Mouse (Mus musculus): ENCODE measurements around the gene Ebf1. TPM values are rescaled to one million over a fixed set of nuclear protein-coding genes. Genes with fewer than 3 reads are reported as not detected.

Ebf1 gene
- total RNA-seq, 2 experiments from 2014 or later: 2.4 to 5.1 TPM

GRCm38 (mm10) chr11:44690265-44690572 is 73.1 kb downstream of the Ebf1 start:
- intact Hi-C loops (cut with DNase I): no loop called here
- DNase-seq (ENCODE audit: low spot score in 2 of 2): no peak

- intact Hi-C loops (cut with DNase I): no loop called here
- no peak for DNase-seq (ENCODE audit: low spot score in 2 of 2)
Observed at GRCm38 (mm10) chr11:44695416-44695815, 78.3 kb downstream of the Ebf1 start.

DNA sequence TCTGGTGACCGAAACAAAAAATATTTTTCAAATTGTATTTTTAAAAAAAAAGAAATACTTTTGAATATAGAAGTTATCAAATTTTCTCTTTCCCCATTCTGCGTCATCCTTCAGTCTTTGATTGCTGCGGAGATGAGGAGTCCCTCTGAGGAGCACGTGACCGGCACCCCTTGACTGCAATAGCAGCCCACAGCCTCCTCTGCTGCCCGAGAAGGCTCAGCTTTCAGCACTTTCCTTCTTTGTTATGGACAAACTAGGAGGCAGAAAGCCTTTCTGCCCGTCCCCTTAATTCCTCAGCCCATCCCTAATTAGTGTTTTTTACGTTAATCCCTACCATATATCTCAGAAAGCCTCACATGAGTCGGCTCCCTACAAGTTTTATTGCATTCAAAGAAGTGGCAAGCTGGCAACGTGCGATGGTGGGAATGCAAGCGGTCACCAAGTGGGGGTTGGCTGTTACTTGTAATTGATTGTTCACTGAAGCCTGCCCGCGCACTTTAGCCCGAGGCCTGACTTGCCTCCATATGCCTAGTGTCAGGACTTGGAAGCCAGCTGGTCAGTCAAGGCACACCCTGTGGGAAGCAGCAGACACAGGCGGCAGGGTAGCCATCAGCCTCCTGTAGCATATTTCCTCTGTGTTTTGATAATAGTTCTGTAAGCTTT is 79.6 kb downstream of the Ebf1 start:
- intact Hi-C loops (cut with DNase I): no loop called here
- no peak for DNase-seq (ENCODE audit: low spot score in 2 of 2)

- intact Hi-C loops (cut with DNase I): no loop called here
Observed at GRCm38 (mm10) chr11:44700181-44700580, 83.1 kb downstream of the Ebf1 start.

GRCm38 (mm10) chr11:44701221-44701810 is 84.2 kb downstream of the Ebf1 start:
- DNase-seq (ENCODE audit: low spot score in 2 of 2): no peak
- intact Hi-C loops (cut with DNase I): no loop called here

More at GRCm38 (mm10) chr11:44700181-44700580, 83.1 kb downstream of the Ebf1 start:
- DNase-seq (ENCODE audit: low spot score in 2 of 2): no peak

- DNase-seq (ENCODE audit: low spot score in 2 of 2): no peak
- intact Hi-C loops (cut with DNase I): no loop called here
Observed at GRCm38 (mm10) chr11:44701864-44702263, 84.7 kb downstream of the Ebf1 start.

DNA sequence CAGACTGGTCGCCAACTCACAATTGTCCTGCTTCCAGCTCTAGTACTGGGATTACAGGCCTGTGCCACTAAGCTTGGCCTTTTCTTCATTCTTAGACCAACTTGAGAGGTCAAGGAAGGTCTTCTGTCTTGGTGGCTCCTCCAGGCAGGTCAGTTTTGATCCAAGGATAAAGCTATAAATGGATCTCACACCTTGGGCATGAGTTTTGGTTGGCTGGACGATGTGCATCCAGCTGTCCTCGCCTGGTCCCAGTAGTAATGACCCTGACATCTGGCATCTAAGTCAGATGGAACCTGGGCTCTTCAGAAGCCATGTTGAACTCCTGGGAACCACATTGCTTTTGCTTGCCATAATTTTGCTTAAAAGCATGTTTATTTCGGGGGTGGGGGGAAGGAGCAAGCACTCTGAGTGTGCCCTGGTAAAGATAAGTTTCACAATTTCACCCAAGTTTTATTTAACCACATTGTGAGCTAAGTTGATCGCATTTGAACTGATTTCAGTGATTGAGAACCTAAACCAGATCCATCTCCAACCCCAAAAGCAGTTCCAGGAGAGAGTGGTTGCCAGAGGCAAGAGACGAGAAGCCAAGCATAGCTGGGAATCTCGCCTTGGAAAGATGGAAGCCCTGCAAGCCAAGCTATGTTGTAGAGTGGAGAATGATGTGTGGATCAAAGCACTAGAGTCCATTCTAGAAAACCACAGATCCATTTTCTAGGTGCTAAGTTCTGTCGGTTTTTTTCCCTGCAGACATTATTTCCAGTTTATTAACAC is 85.8 kb downstream of the Ebf1 start:
- no peak for DNase-seq (ENCODE audit: low spot score in 2 of 2)
- intact Hi-C loops (cut with DNase I): no loop called here

GRCm38 (mm10) chr11:44703951-44704350 is 86.8 kb downstream of the Ebf1 start:
- intact Hi-C loops (cut with DNase I): no loop called here
- DNase-seq (ENCODE audit: low spot score in 2 of 2): no peak

DNA sequence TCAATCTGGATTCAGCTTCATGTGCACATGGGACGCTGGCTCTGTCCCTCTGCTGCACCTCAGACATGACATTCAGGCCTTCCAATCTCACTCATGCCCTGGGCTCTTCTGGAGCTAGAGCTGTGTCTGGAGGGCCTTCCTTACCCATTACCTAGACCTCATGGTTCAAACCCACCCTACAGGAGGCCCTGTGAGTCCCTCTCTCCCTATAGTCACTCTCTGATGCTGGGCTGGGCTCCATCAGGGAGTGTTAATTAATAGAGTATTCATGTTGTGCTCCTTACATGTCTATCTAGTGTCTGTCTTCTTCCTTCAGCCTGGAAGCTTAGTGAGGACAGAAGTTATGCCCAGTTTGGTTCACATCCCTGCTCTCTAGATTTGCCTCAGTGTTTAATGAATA is 88.7 kb downstream of the Ebf1 start:
- intact Hi-C loops (cut with DNase I): no loop called here

DNA sequence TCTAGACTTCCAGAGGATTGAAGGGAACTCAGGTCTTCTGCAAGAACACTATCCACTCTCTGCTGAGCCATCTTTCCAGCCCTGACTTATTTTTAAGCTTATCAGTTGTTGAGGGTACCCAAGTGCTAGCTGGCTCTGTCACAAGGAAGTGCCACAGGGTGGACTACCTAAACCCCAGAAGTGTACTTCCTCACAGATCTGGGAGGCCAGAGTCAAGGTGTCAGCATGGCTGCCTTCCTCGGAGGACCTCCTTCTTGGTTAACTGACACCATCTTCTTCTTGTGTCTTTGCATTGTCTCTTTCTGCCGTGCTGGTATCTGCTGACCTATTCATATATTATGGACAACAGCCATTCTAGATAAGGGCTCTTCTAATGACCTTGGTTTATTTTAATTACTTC is 89.3 kb downstream of the Ebf1 start:
- intact Hi-C loops (cut with DNase I): no loop called here
- no peak for DNase-seq (ENCODE audit: low spot score in 2 of 2)

More for the DNA sequence above, 88.7 kb downstream of the Ebf1 start:
- DNase-seq (ENCODE audit: low spot score in 2 of 2): no peak

DNA sequence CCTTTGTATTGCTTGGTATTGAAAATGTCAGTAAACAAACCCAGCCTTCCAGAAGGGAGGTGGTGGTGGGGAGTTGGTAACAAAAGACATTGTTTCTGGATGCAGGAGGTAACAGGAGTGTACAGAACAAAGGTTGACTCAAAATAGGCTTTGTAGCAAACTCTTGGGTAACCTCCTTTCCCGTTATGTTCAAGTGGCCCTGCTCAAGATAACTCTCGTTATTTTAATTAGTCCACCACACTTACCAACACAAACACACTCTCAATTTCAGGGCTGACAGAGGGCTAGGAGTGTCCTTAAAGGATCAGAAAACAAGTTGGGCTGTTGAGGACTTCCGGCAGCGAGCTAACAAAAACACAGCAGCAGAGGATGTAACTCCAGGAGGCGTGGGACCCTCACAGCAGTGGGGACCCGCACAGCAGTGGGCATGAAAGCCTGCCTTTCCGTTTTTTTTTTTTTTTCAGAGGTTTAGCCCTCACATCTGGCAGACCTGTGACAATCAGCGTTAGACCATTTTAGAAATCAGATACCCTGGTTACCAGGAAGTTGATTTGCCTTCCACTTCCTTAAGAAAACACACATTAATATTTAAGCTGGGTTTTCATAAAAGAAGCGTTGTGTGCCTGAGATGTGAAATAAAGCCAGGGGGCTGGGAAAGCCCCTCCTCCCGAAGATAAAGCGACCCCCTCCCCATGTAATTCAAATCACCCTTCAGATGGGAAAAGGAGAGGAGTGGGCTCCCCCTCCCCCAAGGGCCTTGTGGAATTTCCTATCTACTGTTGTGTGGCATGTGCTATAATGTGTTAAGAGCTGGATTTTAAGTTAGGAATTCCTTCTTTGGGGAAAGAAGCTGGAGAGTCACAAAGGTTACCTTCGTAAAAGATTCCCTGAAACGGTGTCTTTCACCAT is 90.5 kb downstream of the Ebf1 start:
- intact Hi-C loops (cut with DNase I): no loop called here
- DNase-seq (ENCODE audit: low spot score in 2 of 2): no peak

DNA sequence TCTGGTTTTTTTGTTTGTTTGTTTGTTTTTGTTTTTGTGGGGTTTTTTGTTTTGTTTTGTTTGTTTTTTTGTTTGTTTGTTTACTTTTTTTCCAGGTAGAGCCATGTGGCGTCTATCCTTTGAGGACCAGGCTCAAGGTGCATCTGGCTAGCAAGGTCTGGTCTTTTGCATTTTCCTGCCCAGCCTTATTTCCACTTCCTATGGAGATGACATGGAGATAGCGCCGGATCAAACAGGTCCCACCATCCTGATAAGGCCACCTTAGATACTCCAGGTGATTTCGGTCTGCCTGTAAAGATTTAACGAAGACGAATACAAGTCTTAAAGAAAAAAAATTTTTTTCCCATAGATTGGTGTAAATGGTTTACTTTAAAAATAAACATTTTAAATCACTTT is 91.2 kb downstream of the Ebf1 start:
- intact Hi-C loops (cut with DNase I): no loop called here
- DNase-seq (ENCODE audit: low spot score in 2 of 2): no peak

GRCm38 (mm10) chr11:44709073-44709618 is 92.0 kb downstream of the Ebf1 start:
- intact Hi-C loops (cut with DNase I): no loop called here
- no peak for DNase-seq (ENCODE audit: low spot score in 2 of 2)

DNA sequence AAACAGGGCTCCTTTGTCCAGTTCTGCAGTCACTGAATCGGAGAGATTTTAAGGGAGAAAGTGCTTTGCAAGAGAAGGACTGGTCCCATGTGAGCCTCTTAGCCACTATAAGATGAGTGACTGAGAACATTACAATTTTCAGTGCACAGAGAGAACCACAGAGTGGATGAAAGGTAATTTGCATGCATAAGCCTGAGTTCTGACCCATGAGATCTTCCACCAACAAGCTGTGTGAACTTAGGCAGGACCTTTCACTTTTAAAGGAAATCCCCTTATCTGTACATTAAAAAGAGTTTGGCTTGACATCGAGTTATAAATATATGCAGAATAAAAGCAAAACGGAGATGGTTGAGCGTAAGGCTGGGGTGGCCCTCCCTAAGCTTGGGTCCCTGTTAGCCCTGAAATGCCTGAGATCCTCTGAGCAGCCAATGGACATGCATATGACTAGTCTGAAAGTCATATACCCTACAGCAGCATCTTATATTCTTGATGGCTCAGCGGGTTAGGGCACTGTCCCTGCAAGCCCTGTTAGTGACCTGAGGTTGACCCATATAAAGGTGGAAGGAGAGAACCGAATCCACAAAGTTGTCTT is 92.8 kb downstream of the Ebf1 start:
- DNase-seq (ENCODE audit: low spot score in 2 of 2): no peak
- intact Hi-C loops (cut with DNase I): no loop called here

GRCm38 (mm10) chr11:44710861-44711260 is 93.7 kb downstream of the Ebf1 start:
- no peak for DNase-seq (ENCODE audit: low spot score in 2 of 2)
- intact Hi-C loops (cut with DNase I): no loop called here

GRCm38 (mm10) chr11:44714188-44714587 is 97.1 kb downstream of the Ebf1 start:
- no peak for DNase-seq (ENCODE audit: low spot score in 2 of 2)
- intact Hi-C loops (cut with DNase I): no loop called here

DNA sequence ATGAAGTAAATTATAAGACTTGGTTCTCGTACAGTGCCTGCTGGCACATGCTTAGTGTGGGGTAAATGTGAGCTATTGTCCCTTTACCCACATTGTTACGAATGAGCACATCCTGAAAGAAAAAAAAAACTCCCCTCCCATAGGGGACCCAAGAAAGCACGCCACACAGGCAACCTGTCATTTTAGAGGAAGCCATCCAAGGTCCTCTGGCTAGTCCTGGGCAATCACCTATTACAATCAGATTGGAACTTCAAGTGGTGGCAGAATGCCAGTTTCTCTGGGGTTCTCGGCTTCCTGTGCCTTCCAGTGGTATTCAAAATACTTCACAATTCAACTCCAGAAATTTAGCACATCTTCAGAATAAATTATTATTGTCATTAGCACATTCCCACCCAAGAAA is 98.7 kb downstream of the Ebf1 start:
- intact Hi-C loops (cut with DNase I): no loop called here
- DNase-seq (ENCODE audit: low spot score in 2 of 2): no peak

DNA sequence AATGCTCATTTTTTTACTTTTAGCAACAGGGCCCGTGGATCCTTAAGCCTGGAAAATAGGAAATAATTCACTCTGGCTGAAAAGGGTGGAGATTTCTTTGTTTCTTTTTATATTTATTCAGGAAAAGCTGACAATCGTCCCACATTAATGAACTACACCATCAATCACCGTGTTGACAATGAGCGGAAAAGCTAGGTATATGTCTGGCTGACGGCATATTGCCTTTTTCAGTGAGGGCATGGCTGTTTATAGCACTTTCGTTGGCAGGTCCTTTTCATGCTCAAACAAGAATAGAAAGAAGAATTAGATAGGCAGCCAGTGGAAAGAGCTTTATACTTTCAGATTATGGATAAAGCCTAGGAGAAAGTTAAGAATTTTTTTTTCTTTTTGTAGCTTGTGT is 99.8 kb downstream of the Ebf1 start:
- no peak for DNase-seq (ENCODE audit: low spot score in 2 of 2)
- intact Hi-C loops (cut with DNase I): no loop called here

- intact Hi-C loops (cut with DNase I): no loop called here
- no peak for DNase-seq (ENCODE audit: low spot score in 2 of 2)
Observed at GRCm38 (mm10) chr11:44717636-44718035, 100.5 kb downstream of the Ebf1 start.

DNA sequence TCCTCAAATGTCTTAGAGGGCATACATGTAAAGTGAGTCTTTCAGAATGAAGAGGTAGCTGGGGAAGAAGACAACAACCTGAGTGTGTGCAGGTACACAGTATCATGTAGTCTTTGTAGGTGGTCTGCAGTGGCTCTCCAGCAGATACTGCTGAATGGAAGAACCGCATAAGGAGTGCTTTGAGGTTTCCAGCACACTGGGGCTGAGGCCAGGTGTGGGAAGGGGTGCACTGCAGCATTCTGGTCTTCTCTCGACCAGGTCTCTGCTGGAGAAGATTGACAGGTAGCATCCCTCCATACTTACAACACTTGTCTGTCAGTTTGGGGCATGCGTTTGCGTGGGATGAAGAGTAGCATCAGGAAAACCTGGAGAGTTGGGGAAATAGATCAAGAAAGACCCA is 104.9 kb downstream of the Ebf1 start:
- intact Hi-C loops (cut with DNase I): no loop called here
- no peak for DNase-seq (ENCODE audit: low spot score in 2 of 2)

All from left cerebral cortex, postnatal 25 days (tissue).